Mouse (Mus musculus) gastrocnemius, adult 8-10 months (tissue): ENCODE results near the gene Stat6. TPM values are rescaled to one million over a fixed set of nuclear protein-coding genes. Genes with fewer than 3 reads are reported as not detected.

Experiments
- DNase-seq, 2 experiments: peaks; one replicate each; pipeline ENCODE4 v3.0.0; 2022; ENCODE audit warnings: low spot score in 2 of 2
- total RNA-seq, 4 experiments: library from RNA; stranded (reverse); gene quantifications; 2 replicates each; pipeline ENCODE4 v1.2.4; 2022

Stat6 gene
- total RNA-seq, 4 experiments from 2014 or later, result 14.1 to 15.3 (median 14.2) TPM

GRCm38 (mm10) chr10:127707721-127708120 is 64.9 kb downstream of the Stat6 start:
- no peak for DNase-seq

GRCm38 (mm10) chr10:127708850-127709370 is 66.1 kb downstream of the Stat6 start:
- DNase-seq, result no peak

DNA sequence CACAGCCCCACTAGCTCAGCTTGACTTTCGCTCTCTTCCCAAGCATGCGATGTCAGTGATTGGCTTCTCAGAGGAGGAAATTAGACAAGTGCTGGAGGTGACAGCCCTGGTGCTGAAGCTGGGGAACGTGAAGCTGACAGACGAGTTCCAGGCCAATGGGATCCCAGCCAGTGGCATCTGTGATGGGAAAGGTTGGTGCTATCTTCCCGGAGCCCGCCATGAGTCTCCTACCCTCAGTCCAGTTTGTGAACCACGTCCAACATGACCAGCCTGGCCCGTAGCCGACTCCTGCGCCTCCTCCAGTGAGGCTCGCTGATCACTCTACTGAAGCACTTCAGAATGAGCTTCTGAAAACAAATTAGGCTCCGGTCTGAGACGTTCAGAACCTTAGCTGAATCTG is 67.5 kb downstream of the Stat6 start:
- DNase-seq, result no peak

Other genes starting within 250 kb of the Stat6 start
- gene Stac3, start 141.3 kb upstream of the Stat6 start, total RNA-seq, result 100 to 1,000 TPM; 386 to 447 (median 408) TPM
- 10 to 100 TPM in 1 of 4 experiments, 1 to 10 TPM in 3; 4.6 to 11.1 (median 7.6) TPM for gene Ndufa4l2, start 128.0 kb upstream of the Stat6 start, total RNA-seq
- 10 to 100 TPM; 20.3 to 23.0 (median 22.8) TPM for gene Shmt2, start 120.5 kb upstream of the Stat6 start, total RNA-seq
- gene Nxph4, start 108.4 kb upstream of the Stat6 start, total RNA-seq, result under 1 TPM in 2 of 4 experiments, not detected in 2; 0.16 to 0.27 TPM
- 10 to 100 TPM; 25.5 to 45.5 (median 36.3) TPM for gene Lrp1, start 21.8 kb upstream of the Stat6 start, total RNA-seq
- gene Nemp1, start 23.9 kb downstream of the Stat6 start, total RNA-seq, result 1 to 10 TPM; 2.0 to 2.6 (median 2.3) TPM
- gene Nab2, start 25.6 kb downstream of the Stat6 start, total RNA-seq, result 1 to 10 TPM; 2.1 to 3.6 (median 2.8) TPM
- gene Myo1a, start 62.2 kb downstream of the Stat6 start, total RNA-seq, result not detected
- gene Tac2, start 81.5 kb downstream of the Stat6 start, total RNA-seq, result not detected
- 1 to 10 TPM; 6.0 to 8.1 (median 6.4) TPM for gene Zbtb39, start 96.6 kb downstream of the Stat6 start, total RNA-seq
- gene Gpr182, start 108.7 kb downstream of the Stat6 start, total RNA-seq, result under 1 TPM; 0.34 to 0.48 (median 0.42) TPM
- under 1 TPM in 1 of 4 experiments, not detected in 3; 0.11 TPM for gene Rdh1, start 116.7 kb downstream of the Stat6 start, total RNA-seq
- under 1 TPM in 2 of 4 experiments, not detected in 2; 0.48 to 0.75 TPM for gene Rdh16f1, start 116.8 kb downstream of the Stat6 start, total RNA-seq
- under 1 TPM in 3 of 4 experiments, not detected in 1; 0.12 to 0.58 (median 0.56) TPM for gene Rdh9, start 133.4 kb downstream of the Stat6 start, total RNA-seq
- gene Rdh16, start 158.2 kb downstream of the Stat6 start, total RNA-seq, result under 1 TPM in 1 of 4 experiments, not detected in 3; 0.11 TPM
- not detected for gene Rdh19, start 206.9 kb downstream of the Stat6 start, total RNA-seq
- not detected for gene Rdh16f2, start 223.5 kb downstream of the Stat6 start, total RNA-seq
- gene Rdh7, start 245.8 kb downstream of the Stat6 start, total RNA-seq, result under 1 TPM in 1 of 4 experiments, not detected in 3; 0.40 TPM